Mouse (Mus musculus): ENCODE measurements at regions not wholly inside any gene's neighbourhood (a gene's known extent, or its start where the extent isn't known, plus 50 kb on each side); places are given as distances from the start of the nearest gene placed in this dataset.

DNA sequence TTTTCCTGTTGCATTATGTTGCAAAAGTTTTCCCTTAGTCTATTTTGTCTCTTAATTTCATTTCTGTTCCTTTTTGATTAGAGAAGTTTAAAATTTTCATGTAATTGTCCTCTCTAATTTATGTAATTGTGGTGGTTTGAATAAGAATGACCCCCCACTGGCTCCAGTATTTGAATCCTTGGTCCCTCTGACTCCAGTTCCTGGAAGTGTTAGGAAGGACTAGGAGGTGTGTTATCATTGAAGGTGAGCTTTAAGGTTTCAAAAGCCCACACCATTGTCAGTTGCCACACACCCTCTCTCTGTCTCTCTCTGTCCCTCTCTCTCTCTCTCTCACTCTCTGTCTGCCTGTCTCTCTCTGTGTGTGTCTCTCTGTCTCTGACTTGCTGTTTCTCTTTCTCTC lies 93.6 kb upstream of the Tnr start:
- no peaks in the 10 kb centered on the region for H3K27me3 ChIP-seq (ENCODE audit: control insufficient read depth, insufficient read depth, low read length)
- no peak for ATAC-seq (ENCODE audit: low FRiP score)
- H3K9ac ChIP-seq (ENCODE audit: low read depth, low read length) = no peak overlapping the region

DNA sequence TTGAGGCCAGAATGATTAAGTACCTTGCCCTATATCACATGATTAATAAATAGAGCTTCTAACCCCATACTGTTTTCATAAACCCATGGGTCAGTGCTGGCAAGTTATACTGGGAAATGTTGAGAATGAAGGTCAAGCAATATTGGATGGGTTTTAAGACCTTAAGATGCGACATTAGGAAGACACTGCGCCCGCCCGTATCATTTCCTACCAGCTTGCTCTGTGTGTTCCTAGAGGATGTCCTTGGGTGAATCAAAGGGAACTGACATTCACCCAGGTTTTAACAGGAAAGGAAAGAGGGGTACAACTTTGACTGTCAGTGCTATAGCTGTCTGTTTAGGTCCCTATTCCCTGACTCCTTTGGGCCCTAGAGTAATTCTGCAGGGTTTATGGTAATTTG lies 90.0 kb upstream of the Tnr start:
- DNase-seq (ENCODE audit: low spot score) (no peak), ATAC-seq (ENCODE audit: low FRiP score) (no peak)
- H3K27me3 ChIP-seq (ENCODE audit: control insufficient read depth, insufficient read depth, low read length) = no peaks in the 10 kb centered on the region

More for the DNA sequence above, 93.6 kb upstream of the Tnr start:
- Histone ChIP-seq H3K4me1 (replicated peaks; ENCODE audit: control insufficient read depth, insufficient read depth, low read length) (no peaks in the 10 kb centered on the region), H3K4me3 (ENCODE audit: low read depth, low read length) (no peak overlapping the region), H3K27ac (ENCODE audit: low read depth, low read length) (no peak overlapping the region), H3K4me2 (replicated peaks; ENCODE audit: low read depth, low read length) (no peak overlapping the region), H3K36me3 (ENCODE audit: control insufficient read depth, insufficient read depth, low read length) (no peaks in the 10 kb centered on the region), H3K9me3 (ENCODE audit: control insufficient read depth, low read length) (no peaks in the 10 kb centered on the region)
- DNase-seq (ENCODE audit: low spot score) = no peak

DNA sequence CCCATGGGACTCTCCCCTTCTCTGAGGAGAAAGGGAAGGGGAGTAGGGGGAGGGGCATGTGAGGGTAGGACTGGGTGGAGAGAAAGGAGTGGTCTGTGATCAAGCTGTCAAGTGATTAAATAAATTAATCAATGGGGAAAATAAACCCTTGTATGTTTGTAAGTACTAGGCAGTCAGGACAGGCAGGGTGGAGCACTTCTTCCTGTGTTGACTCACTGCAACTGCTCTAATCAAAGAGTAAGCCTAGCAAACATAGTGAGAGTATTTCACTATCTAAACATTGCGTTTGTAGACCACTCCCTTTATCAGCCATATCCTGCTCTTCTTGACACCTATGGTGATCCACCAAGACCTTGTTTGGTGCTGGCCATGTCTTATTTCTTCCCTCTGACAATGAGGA lies 82.8 kb upstream of the Tnr start:
- no peak for ATAC-seq (ENCODE audit: low FRiP score)
- H3K27me3 ChIP-seq (ENCODE audit: control insufficient read depth, insufficient read depth, low read length) = no peaks in the 10 kb centered on the region
- no peak overlapping the region for H3K27ac ChIP-seq (ENCODE audit: low read depth, low read length)
- no peak overlapping the region for H3K4me2 ChIP-seq (replicated peaks; ENCODE audit: low read depth, low read length)
- H3K36me3 ChIP-seq (ENCODE audit: control insufficient read depth, insufficient read depth, low read length) = no peaks in the 10 kb centered on the region
- WGBS = 79% methylated on average over 1 of the region's 1 CpGs
- H3K9me3 ChIP-seq (ENCODE audit: control insufficient read depth, low read length) = no peaks in the 10 kb centered on the region
- no peaks in the 10 kb centered on the region for H3K4me1 ChIP-seq (replicated peaks; ENCODE audit: control insufficient read depth, insufficient read depth, low read length)
- H3K9ac ChIP-seq (ENCODE audit: low read depth, low read length) = no peak overlapping the region
- no peak for DNase-seq (ENCODE audit: low spot score)
- H3K4me3 ChIP-seq (ENCODE audit: low read depth, low read length) = no peak overlapping the region

More for the DNA sequence above, 90.0 kb upstream of the Tnr start:
- no peaks in the 10 kb centered on the region for H3K9me3 ChIP-seq (ENCODE audit: control insufficient read depth, low read length)
- no peak overlapping the region for H3K27ac ChIP-seq (ENCODE audit: low read depth, low read length)
- no peaks in the 10 kb centered on the region for H3K4me1 ChIP-seq (replicated peaks; ENCODE audit: control insufficient read depth, insufficient read depth, low read length)
- H3K4me3 ChIP-seq (ENCODE audit: low read depth, low read length) = no peak overlapping the region
- H3K36me3 ChIP-seq (ENCODE audit: control insufficient read depth, insufficient read depth, low read length) = no peaks in the 10 kb centered on the region
- H3K4me2 ChIP-seq (replicated peaks; ENCODE audit: low read depth, low read length) = no peak overlapping the region
- no peak overlapping the region for H3K9ac ChIP-seq (ENCODE audit: low read depth, low read length)
- 95% methylated on average over 4 of the region's 4 CpGs for WGBS

DNA sequence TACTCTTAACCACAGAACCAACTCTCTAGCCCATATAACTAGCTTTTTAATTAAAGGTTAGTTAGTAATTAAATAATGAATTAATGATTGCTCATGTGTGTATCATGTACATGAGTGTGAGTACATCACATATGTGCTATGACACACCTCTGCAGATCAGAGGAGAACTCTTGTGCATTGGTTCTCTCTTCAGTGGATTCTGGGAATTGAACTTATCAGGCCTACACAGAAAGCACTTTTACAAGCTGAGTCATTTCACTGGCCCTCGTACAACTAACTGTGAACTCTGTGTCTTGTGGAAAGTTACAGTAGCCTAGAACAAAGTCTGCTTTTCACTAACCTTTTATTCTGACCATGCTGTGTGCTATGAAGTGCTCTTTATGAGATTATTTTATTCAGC lies 79.5 kb upstream of the Tnr start:
- WGBS = 93% methylated on average over 1 of the region's 1 CpGs
- no peak overlapping the region for H3K27ac ChIP-seq (ENCODE audit: low read depth, low read length)
- no peak for ATAC-seq (ENCODE audit: low FRiP score)

DNA sequence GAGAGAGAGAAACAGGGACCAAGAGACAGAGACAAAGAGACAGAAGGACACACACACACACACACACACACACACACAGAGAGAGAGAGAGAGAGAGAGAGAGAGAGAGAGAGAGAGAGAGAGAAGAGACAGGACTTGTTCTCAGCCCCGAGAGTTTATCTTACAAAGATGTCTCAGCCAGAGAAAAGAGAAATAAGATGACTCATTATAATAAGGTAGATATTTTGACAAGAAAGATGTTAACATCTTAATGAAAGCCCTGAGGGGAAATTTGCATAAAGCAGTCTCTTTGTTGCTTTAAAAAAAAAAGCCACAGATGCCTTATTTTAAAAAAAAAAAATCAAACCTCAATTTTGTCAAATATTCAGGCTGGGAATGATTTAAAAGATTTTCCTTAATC lies 78.1 kb upstream of the Tnr start:
- Histone ChIP-seq H3K4me2 (replicated peaks; ENCODE audit: low read depth, low read length) (no peak overlapping the region), H3K27me3 (ENCODE audit: control insufficient read depth, insufficient read depth, low read length) (no peaks in the 10 kb centered on the region), H3K36me3 (ENCODE audit: control insufficient read depth, insufficient read depth, low read length) (no peaks in the 10 kb centered on the region), H3K4me3 (ENCODE audit: low read depth, low read length) (no peak overlapping the region), H3K9ac (ENCODE audit: low read depth, low read length) (no peak overlapping the region), H3K4me1 (replicated peaks; ENCODE audit: control insufficient read depth, insufficient read depth, low read length) (no peaks in the 10 kb centered on the region), H3K27ac (ENCODE audit: low read depth, low read length) (no peak overlapping the region), H3K9me3 (ENCODE audit: control insufficient read depth, low read length) (no peaks in the 10 kb centered on the region)
- WGBS = 70% methylated on average over 1 of the region's 1 CpGs
- no peak for ATAC-seq (ENCODE audit: low FRiP score)
- no peak for DNase-seq (ENCODE audit: low spot score)

More for the DNA sequence above, 79.5 kb upstream of the Tnr start:
- Histone ChIP-seq H3K9ac (ENCODE audit: low read depth, low read length) (no peak overlapping the region), H3K36me3 (ENCODE audit: control insufficient read depth, insufficient read depth, low read length) (no peaks in the 10 kb centered on the region), H3K4me2 (replicated peaks; ENCODE audit: low read depth, low read length) (no peak overlapping the region), H3K27me3 (ENCODE audit: control insufficient read depth, insufficient read depth, low read length) (no peaks in the 10 kb centered on the region), H3K4me3 (ENCODE audit: low read depth, low read length) (no peak overlapping the region), H3K9me3 (ENCODE audit: control insufficient read depth, low read length) (no peaks in the 10 kb centered on the region), H3K4me1 (replicated peaks; ENCODE audit: control insufficient read depth, insufficient read depth, low read length) (no peaks in the 10 kb centered on the region)
- no peak for DNase-seq (ENCODE audit: low spot score)

DNA sequence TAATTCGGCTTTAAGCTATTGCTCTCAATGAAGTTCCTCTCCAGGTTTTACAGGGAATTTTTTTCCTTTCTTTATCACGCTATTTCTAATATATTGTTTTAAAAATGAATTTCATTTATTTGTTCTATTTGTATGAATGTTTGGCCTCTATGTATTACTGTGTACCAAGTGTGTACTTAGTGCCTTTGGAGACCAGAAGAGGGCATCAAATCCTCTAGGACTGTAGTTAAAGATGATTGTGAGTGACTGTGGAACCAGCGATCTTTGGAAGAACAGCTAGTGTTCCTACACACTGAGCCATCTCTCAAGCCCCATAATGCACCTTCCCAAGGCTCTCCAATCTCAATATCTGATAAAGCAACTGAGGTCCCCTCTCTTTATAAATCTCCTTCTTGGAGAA lies 72.1 kb upstream of the Tnr start:
- 86% methylated on average over 3 of the region's 3 CpGs for WGBS
- Histone ChIP-seq H3K4me3 (ENCODE audit: low read depth, low read length) (no peak overlapping the region), H3K9me3 (ENCODE audit: control insufficient read depth, low read length) (no peaks in the 10 kb centered on the region), H3K27ac (ENCODE audit: low read depth, low read length) (no peak overlapping the region), H3K9ac (ENCODE audit: low read depth, low read length) (no peak overlapping the region), H3K4me2 (replicated peaks; ENCODE audit: low read depth, low read length) (no peak overlapping the region), H3K4me1 (replicated peaks; ENCODE audit: control insufficient read depth, insufficient read depth, low read length) (no peaks in the 10 kb centered on the region), H3K36me3 (ENCODE audit: control insufficient read depth, insufficient read depth, low read length) (no peaks in the 10 kb centered on the region), H3K27me3 (ENCODE audit: control insufficient read depth, insufficient read depth, low read length) (no peaks in the 10 kb centered on the region)
- no peak for DNase-seq (ENCODE audit: low spot score)
- no peak for ATAC-seq (ENCODE audit: low FRiP score)

DNA sequence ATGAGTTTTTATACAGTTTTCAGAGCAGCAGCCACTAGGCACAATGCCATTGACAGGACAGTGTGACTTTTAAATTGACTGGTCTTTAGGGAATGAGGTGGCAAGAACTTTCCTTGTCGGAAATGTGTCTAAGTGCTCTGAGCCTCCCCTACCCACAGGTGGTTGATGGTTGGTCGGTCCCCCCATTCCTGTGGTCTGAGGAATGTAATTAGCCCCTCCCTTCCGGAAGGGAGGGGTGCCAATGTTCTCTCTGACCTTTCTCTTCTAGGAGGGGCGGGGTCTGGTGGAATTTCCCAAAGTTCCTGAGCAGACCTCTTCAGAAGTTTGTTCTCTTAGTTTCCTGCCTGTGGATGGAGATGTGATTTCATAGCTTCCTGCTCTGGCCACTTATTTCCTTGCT lies 62.7 kb upstream of the Tnr start:
- H3K9ac ChIP-seq (ENCODE audit: low read depth, low read length) = no peak overlapping the region
- H3K27ac ChIP-seq (ENCODE audit: low read depth, low read length) = no peak overlapping the region
- DNase-seq (ENCODE audit: low spot score) = no peak
- H3K9me3 ChIP-seq (ENCODE audit: control insufficient read depth, low read length) = no peaks in the 10 kb centered on the region
- no peaks in the 10 kb centered on the region for H3K27me3 ChIP-seq (ENCODE audit: control insufficient read depth, insufficient read depth, low read length)
- H3K4me1 ChIP-seq (replicated peaks; ENCODE audit: control insufficient read depth, insufficient read depth, low read length) = no peaks in the 10 kb centered on the region
- no peaks in the 10 kb centered on the region for H3K36me3 ChIP-seq (ENCODE audit: control insufficient read depth, insufficient read depth, low read length)
- no peak for ATAC-seq (ENCODE audit: low FRiP score)
- 81% methylated on average over 4 of the region's 4 CpGs for WGBS
- H3K4me2 ChIP-seq (replicated peaks; ENCODE audit: low read depth, low read length) = no peak overlapping the region
- no peak overlapping the region for H3K4me3 ChIP-seq (ENCODE audit: low read depth, low read length)

DNA sequence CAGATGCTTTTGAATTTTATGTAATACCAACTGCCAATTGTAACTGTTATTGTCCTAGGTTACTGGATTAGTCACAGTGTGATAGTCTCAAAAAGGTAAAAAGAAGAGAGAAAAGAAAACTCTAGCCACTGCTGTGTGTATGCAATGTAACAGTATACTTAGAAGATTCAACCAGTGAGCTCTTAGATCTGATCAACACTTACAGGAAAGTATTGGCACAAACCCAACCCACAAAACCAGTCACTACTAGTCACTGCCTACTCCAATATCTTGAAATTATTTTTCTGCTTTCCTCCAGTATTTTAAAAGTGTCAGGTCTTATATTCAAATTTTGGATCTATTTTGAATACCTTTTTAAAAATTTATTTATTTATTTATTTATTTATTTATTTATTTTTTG lies 52.6 kb upstream of the Tnr start:
- no peaks in the 10 kb centered on the region for H3K9me3 ChIP-seq (ENCODE audit: control insufficient read depth, low read length)
- no peak overlapping the region for H3K4me2 ChIP-seq (replicated peaks; ENCODE audit: low read depth, low read length)
- no peaks in the 10 kb centered on the region for H3K4me1 ChIP-seq (replicated peaks; ENCODE audit: control insufficient read depth, insufficient read depth, low read length)
- no peak overlapping the region for H3K9ac ChIP-seq (ENCODE audit: low read depth, low read length)
- ATAC-seq (ENCODE audit: low FRiP score) (no peak), DNase-seq (ENCODE audit: low spot score) (no peak)
- H3K4me3 ChIP-seq (ENCODE audit: low read depth, low read length) = no peak overlapping the region
- no peaks in the 10 kb centered on the region for H3K27me3 ChIP-seq (ENCODE audit: control insufficient read depth, insufficient read depth, low read length)
- no peak overlapping the region for H3K27ac ChIP-seq (ENCODE audit: low read depth, low read length)
- no peaks in the 10 kb centered on the region for H3K36me3 ChIP-seq (ENCODE audit: control insufficient read depth, insufficient read depth, low read length)

Data from hindbrain, embryonic 11.5 days (tissue).